Mouse (Mus musculus) heart, embryonic 14.5 days (tissue): ENCODE results near the gene Rps11. TPM values are rescaled to one million over a fixed set of nuclear protein-coding genes. Genes with fewer than 3 reads are reported as not detected.
"Not testable (repeated sequence)": the region's sequence is repeated elsewhere in the genome, so short reads cannot be mapped to it uniquely, and the experiment has no call there.

Source experiments
- ATAC-seq: fragments of 200-750 bp; cut with Nextera tagmentation; 2 replicates; pipeline ENCODE4 v1.8.0; 2017; ENCODE audit warnings: low read depth, moderate TSS enrichment; ENCODE audit not compliant: insufficient number of reproducible peaks, insufficient read depth, low FRiP score
- H3K27ac ChIP-seq, 2 experiments: fragments of 200-500 bp in 1 of 2; fragments of 300-500 bp in 1 of 2; sonication (generic) in 1 of 2; replicated peaks in 1 of 2; 2 replicates each; pipeline ENCODE4 v1.5.1; 2012 to 2014; ENCODE audit warnings: low read depth in 2 of 2, low read length in 2 of 2, control low read depth in 1 of 2, mild to moderate bottlenecking in 1 of 2, mixed read lengths in 1 of 2; ENCODE audit not compliant: control insufficient read depth in 1 of 2, insufficient read depth in 1 of 2
- H3K27me3 ChIP-seq: fragments of 300-500 bp; sonication (generic); 2 replicates; pipeline ENCODE4 v1.6.1; 2014; ENCODE audit warnings: mild to moderate bottlenecking, low read length, control low read depth; ENCODE audit not compliant: control insufficient read depth, insufficient read depth
- H3K36me3 ChIP-seq: fragments of 300-500 bp; sonication (generic); 2 replicates; pipeline ENCODE4 v1.6.1; 2014; ENCODE audit warnings: mild to moderate bottlenecking, control low read depth, low read length, mixed read lengths; ENCODE audit not compliant: control insufficient read depth, insufficient read depth
- H3K4me1 ChIP-seq, 2 experiments: fragments of 200-500 bp in 1 of 2; fragments of 300-500 bp in 1 of 2; sonication (generic) in 1 of 2; 2 replicates each; pipeline ENCODE4 v1.6.1; 2012 to 2014; ENCODE audit warnings: low read length in 2 of 2, control low read depth in 1 of 2, mixed read lengths in 1 of 2; ENCODE audit not compliant: control insufficient read depth in 2 of 2, insufficient read depth in 2 of 2
- H3K4me2 ChIP-seq: fragments of 300-500 bp; sonication (generic); 2 replicates; pipeline ENCODE4 v1.6.1; 2014; ENCODE audit warnings: mild to moderate bottlenecking, low read length
- H3K4me3 ChIP-seq, 2 experiments: fragments of 200-500 bp in 1 of 2; fragments of 300-500 bp in 1 of 2; sonication (generic) in 1 of 2; 2 replicates each; pipeline ENCODE4 v1.5.1; 2012 to 2014; ENCODE audit warnings: low read length in 2 of 2, mild to moderate bottlenecking in 2 of 2, control low read depth in 1 of 2, low read depth in 1 of 2, moderate library complexity in 1 of 2; ENCODE audit not compliant: control insufficient read depth in 1 of 2, insufficient read depth in 1 of 2
- H3K9ac ChIP-seq: fragments of 300-500 bp; sonication (generic); 2 replicates; pipeline ENCODE4 v1.6.1; 2014; ENCODE audit warnings: mild to moderate bottlenecking, low read length
- H3K9me3 ChIP-seq: fragments of 300-500 bp; sonication (generic); 2 replicates; pipeline ENCODE4 v1.6.1; 2016; ENCODE audit warnings: low read length, control low read depth; ENCODE audit not compliant: control insufficient read depth
- WGBS: fragments of 180-500 bp; shearing (Covaris S2); extraction: QIAGEN DNeasy Blood & Tissue Kit; methylation state at CpG from one replicate; pipeline ENCODE4 v1.1.7; 2014; 5-methylcytosine and 5-hydroxymethylcytosine counted together
- polyA plus RNA-seq: library from polyadenylated mRNA; unstranded; fragments of >200 nt; fragmentation: Nextera tagmentation; extraction: Ambion mirVana; gene quantifications from 2 replicates; pipeline ENCODE4 v1.2.1, GENCODE M21; 2014

Gene Rps11
- 1,053 and 1,103 TPM in 2 replicates for polyA plus RNA-seq

- H3K27me3 ChIP-seq, result no peaks in the 10 kb centered on the region
- peak; percentile 81 for ATAC-seq
- H3K27ac ChIP-seq, result peak within 1 kb of the TSS; percentile 85 to 90
- peak within 1 kb of the TSS; percentile 71 for H3K4me2 ChIP-seq
- H3K9ac ChIP-seq, result peak within 1 kb of the TSS; percentile 99
- no peaks in the 10 kb centered on the region for H3K9me3 ChIP-seq
- H3K4me1 ChIP-seq, result peaks cover 20 to 36% of the 10 kb centered on the region in 2 experiments
- under 1% methylated on average over 59 of the region's 59 CpGs for WGBS
- H3K36me3 ChIP-seq, result peaks cover 67% of the 10 kb centered on the region
- H3K4me3 ChIP-seq, result peak within 1 kb of the TSS; percentile 81 to 89
These were observed at the start of gene Rps11 for GRCm38 (mm10) chr7:45124224-45125143. Gene Rps11 (minus strand): TSS chr7:45124439.

- ATAC-seq, H3K27ac ChIP-seq, H3K4me2 ChIP-seq, H3K36me3 ChIP-seq, H3K9ac ChIP-seq, H3K4me1 ChIP-seq, H3K4me3 ChIP-seq: not testable (repeated sequence)
- peaks cover 73% of the 10 kb centered on the region for H3K27me3 ChIP-seq
- H3K9me3 ChIP-seq, result peaks cover 40% of the 10 kb centered on the region
- WGBS, result 73% methylated on average over 1 of the region's 1 CpGs
These were observed 49.5 kb upstream of the Rps11 start for GRCm38 (mm10) chr7:45173772-45174171.

GRCm38 (mm10) chr7:45172974-45173373, 48.7 kb upstream of the Rps11 start:
- no peak overlapping the region for H3K9ac ChIP-seq
- H3K27me3 ChIP-seq, result peaks cover 73% of the 10 kb centered on the region
- WGBS, result 57% methylated on average over 7 of the region's 7 CpGs
- no peak overlapping the region for H3K4me2 ChIP-seq
- H3K27ac ChIP-seq, result no peak overlapping the region
- no peaks in the 10 kb centered on the region for H3K36me3 ChIP-seq
- H3K4me1 ChIP-seq, result 0 out of 4 replicates have a peak, but pooled peaks cover 0 to 8% of the 10 kb centered on the region in 2 experiments
- peaks cover 44% of the 10 kb centered on the region for H3K9me3 ChIP-seq
- no peak overlapping the region for H3K4me3 ChIP-seq
- ATAC-seq, result no peak

- Histone ChIP-seq H3K4me2 (no peak overlapping the region), H3K27me3 (peaks cover 73% of the 10 kb centered on the region), H3K4me3 (no peak overlapping the region), H3K9me3 (peaks cover 44% of the 10 kb centered on the region), H3K36me3 (no peaks in the 10 kb centered on the region), H3K4me1 (peaks cover 4 to 6% of the 10 kb centered on the region in 2 experiments; a peak in 3 of 4 replicates), H3K27ac (no peak overlapping the region), H3K9ac (no peak overlapping the region)
- no peak for ATAC-seq
- 90% methylated on average over 3 of the region's 3 CpGs for WGBS
These were observed 45.3 kb upstream of the Rps11 start for GRCm38 (mm10) chr7:45169495-45169894.

GRCm38 (mm10) chr7:45168656-45169055, 44.4 kb upstream of the Rps11 start:
- Histone ChIP-seq H3K9me3 (peaks cover 44% of the 10 kb centered on the region), H3K4me1 (peaks cover 4 to 6% of the 10 kb centered on the region in 2 experiments; a peak in 3 of 4 replicates), H3K9ac (no peak overlapping the region), H3K27ac (no peak overlapping the region), H3K4me2 (no peak overlapping the region), H3K27me3 (peaks cover 73% of the 10 kb centered on the region), H3K36me3 (no peaks in the 10 kb centered on the region), H3K4me3 (no peak overlapping the region)
- 6% methylated on average over 24 of the region's 24 CpGs for WGBS
- no peak for ATAC-seq

- H3K9ac ChIP-seq, result no peak overlapping the region
- 3% methylated on average over 19 of the region's 19 CpGs for WGBS
These were observed 43.7 kb upstream of the Rps11 start for GRCm38 (mm10) chr7:45167761-45168445.

GRCm38 (mm10) chr7:45166950-45167401, 42.7 kb upstream of the Rps11 start:
- Histone ChIP-seq H3K4me2 (no peak overlapping the region), H3K9me3 (peaks cover 35% of the 10 kb centered on the region)
- ATAC-seq, result no peak

More at GRCm38 (mm10) chr7:45167761-45168445, 43.7 kb upstream of the Rps11 start:
- Histone ChIP-seq H3K9me3 (peaks cover 43% of the 10 kb centered on the region), H3K36me3 (no peaks in the 10 kb centered on the region), H3K4me3 (no peak overlapping the region), H3K27me3 (peaks cover 78% of the 10 kb centered on the region), H3K27ac (no peak overlapping the region), H3K4me1 (peaks cover 4 to 6% of the 10 kb centered on the region in 2 experiments; a peak in 3 of 4 replicates), H3K4me2 (no peak overlapping the region)
- ATAC-seq, result no peak

More at GRCm38 (mm10) chr7:45166950-45167401, 42.7 kb upstream of the Rps11 start:
- Histone ChIP-seq H3K9ac (no peak overlapping the region), H3K36me3 (no peaks in the 10 kb centered on the region), H3K27me3 (peaks cover 80% of the 10 kb centered on the region), H3K4me3 (no peak overlapping the region), H3K27ac (no peak overlapping the region), H3K4me1 (peaks cover 6 to 10% of the 10 kb centered on the region in 2 experiments; a peak in 3 of 4 replicates)
- 18% methylated on average over 10 of the region's 10 CpGs for WGBS
